Mouse (Mus musculus) megakaryocyte, embryonic 14.5 days (primary cell): ENCODE data around the gene Slc10a1.

ENCODE experiments used
- FLI1 ChIP-seq: IDR thresholded peaks from 2 replicates; pipeline ENCODE4 v1.6.1; 2012; ENCODE audit warnings: low read length, inconsistent platforms, mixed read lengths
- GATA1 ChIP-seq: IDR thresholded peaks from 3 replicates; pipeline ENCODE4 v1.6.1; 2012; ENCODE audit warnings: mixed read lengths, low read length, inconsistent platforms, borderline replicate concordance

GRCm38 (mm10) chr12:80944204-80944603 is 24.3 kb downstream of the Slc10a1 start:
- TF ChIP-seq GATA1 = no peak
- no peak for TF ChIP-seq FLI1
